Mouse (Mus musculus) cerebellum, adult 2 months (tissue): ENCODE measurements at regions not wholly inside any gene's neighbourhood (a gene's known extent, or its start where the extent isn't known, plus 50 kb on each side); places are given as distances from the start of the nearest gene placed in this dataset.

Experiments used
- CTCF ChIP-seq: fragments of 200-500 bp; IDR thresholded peaks from 2 replicates; pipeline ENCODE4 v1.5.1; 2011; ENCODE audit warnings: low read depth, mild to moderate bottlenecking, control low read depth, low read length, moderate library complexity, borderline replicate concordance; ENCODE audit not compliant: insufficient read depth
- POLR2A ChIP-seq: fragments of 200-500 bp; IDR thresholded peaks from 2 replicates; pipeline ENCODE4 v1.6.1; 2011; ENCODE audit warnings: low read length, control low read depth, borderline replicate concordance; ENCODE audit not compliant: insufficient read depth

- TF ChIP-seq CTCF = peak; percentile 54; the same call in 1 of the 2 replicates
- TF ChIP-seq POLR2A = no peak
Measured at GRCm38 (mm10) chr1:136726145-136726935, 101.6 kb downstream of the Zfp281 start.
